Mouse (Mus musculus) cerebellum, adult 8-10 months (tissue): ENCODE measurements around the gene L1cam.
A peak's percentile ranks its signal among the peaks of the same experiment; 100 is the strongest.

Experiments used
- DNase-seq: peaks from one replicate; pipeline ENCODE4 v3.0.0; 2022

L1cam gene

DNA sequence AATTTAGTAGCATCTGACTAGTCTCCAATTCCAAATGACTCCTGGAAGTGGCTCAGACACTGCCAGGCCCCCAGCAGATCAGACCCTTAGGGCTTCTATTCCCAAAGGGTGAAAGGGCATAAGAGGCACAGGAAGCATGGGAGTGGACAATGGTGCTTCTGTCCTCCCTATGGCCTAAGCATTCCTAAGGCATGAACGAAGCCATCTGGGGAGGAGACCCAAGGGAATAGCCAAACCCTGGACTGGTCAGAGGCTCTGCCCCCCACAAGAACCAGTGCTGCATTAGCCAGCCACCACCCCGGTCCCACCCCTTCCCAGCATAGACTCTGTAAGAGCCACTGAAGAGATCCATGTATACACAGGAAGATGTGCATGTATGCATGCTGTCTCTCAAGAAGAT lies 20.0 kb downstream of the L1cam start:
- DNase-seq, result no peak

DNA sequence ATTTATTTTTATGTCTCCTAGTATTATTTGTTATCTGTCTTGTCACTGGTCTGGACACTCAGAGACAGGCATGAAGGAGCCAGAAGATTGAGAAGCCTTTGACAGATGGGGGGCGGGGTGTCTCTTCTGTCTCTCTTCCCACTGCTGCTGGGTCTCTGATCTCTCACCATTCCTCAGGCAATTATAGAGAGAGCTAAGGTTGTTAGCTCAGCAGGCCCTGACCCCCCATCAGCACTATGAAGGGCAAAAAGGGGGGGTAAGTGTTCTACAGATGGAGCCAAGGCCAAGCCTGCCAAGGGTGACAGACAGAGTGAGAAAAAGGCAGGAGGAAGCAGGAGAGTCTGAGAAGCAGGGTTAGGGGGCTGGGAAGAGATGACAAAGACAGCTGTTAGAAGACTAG lies 23.9 kb downstream of the L1cam start:
- DNase-seq, result no peak

DNA sequence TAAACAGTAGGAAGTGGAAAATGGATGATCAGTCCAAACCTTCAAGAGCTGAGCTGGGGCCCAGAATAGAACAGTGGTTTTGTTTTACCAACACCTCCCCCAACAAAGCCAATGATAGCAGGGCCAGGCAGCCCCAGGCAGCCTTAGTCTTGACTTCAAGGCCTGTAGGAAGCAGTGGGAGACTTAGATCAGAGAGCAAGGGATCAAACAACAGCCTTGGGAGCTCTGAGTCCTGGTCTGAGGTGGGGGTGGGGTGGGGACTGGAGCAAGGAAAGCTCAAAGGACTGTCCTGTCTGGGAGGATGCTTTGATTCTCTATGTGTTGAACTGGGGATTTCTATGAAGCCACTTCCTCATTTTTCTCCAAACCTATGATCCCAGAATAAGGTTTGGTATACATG lies 24.4 kb downstream of the L1cam start:
- no peak for DNase-seq

DNA sequence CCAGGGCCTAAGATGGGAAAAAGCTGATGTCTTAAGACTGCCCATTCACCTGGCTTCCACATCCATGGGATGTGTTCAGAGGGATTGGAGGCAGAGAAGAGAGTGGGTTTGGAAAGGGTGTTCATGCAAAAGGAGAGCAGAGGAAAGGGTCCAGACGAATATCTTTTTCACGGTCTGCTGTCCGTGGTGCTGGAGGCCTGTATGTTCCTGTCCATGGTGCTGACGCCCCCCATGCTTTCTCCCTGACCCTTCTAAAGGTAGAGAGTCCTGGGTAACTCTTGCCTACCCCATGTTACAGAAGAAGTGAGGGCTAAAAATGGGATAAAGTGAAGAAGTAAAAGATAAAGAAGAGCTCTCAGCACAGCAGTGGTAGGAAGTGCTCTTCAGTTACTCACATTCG lies 26.6 kb downstream of the L1cam start:
- DNase-seq, result no peak

DNA sequence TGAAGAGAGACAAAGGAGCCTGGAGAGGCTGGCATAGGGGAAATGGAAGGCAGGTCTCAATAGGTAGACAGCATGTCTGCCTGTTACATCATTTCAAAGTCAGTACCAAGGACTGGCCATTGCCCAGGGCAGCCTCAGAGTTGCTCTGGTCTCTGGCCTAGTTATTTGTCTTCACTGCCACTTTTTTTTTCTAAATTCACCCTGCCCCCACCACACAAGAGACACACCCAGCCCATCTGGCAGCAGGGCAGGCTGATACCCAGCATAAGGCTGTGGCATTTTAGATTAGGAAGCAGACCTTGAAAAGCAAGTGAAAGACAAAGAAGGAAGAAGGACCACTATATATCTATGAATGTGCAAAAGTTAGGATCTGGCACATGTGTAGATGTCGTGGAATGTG lies 28.1 kb downstream of the L1cam start:
- DNase-seq, result no peak

DNA sequence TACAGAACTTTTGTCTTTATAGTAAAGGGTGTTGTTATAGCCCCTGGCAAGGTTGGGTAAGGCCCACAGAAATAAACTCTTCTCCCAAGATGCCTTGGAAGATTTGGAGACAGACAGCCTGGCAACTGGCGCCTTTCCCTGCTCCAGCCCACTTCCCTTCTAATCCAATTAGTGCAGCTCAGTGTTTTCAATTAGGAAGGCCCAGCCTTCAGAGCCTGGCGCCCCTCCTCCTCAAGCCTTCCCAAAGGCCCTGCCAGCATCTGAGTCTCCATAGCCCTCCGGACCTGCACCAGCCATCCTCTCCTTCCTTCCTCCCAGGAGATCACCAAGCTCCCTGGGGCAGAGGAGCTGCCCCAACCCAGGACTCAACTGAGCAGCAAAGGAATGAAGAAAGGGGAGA lies 28.6 kb downstream of the L1cam start:
- DNase-seq, result no peak

DNA sequence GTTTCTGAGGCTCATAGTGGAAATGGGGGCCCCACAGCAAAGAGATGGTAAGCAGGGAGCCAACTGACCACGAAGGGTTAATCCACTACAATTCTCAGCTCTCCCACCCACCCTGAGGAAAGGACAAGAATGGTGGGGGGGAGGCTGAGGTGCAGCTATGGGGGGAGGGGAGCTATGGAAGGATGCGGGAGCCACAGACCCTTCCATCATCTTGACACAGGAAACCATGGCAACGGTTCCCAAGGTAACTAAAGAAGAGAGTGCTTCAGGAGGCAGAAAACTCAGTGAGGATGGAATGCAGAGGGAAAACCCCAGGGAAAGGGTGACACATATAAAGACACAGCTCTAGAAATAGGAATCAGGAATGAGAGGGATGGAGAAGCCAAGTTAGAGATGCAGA lies 31.2 kb downstream of the L1cam start:
- no peak for DNase-seq

DNA sequence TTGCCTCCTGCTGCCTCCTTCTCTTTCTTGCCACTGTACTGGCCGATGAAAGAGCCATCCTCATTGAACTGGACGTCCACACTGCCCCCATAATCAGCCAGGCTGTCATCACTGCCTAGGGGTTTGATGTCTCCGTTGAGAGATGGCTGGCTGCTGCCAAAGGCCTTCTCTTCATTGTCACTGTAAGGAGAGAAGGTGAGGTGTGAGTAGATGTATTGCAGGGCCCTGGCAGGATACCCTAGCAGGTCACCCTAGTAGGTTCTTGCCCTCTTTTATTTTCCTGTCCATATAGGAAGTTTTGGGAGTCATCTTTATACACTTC lies 40.9 kb downstream of the L1cam start:
- no peak for DNase-seq

DNA sequence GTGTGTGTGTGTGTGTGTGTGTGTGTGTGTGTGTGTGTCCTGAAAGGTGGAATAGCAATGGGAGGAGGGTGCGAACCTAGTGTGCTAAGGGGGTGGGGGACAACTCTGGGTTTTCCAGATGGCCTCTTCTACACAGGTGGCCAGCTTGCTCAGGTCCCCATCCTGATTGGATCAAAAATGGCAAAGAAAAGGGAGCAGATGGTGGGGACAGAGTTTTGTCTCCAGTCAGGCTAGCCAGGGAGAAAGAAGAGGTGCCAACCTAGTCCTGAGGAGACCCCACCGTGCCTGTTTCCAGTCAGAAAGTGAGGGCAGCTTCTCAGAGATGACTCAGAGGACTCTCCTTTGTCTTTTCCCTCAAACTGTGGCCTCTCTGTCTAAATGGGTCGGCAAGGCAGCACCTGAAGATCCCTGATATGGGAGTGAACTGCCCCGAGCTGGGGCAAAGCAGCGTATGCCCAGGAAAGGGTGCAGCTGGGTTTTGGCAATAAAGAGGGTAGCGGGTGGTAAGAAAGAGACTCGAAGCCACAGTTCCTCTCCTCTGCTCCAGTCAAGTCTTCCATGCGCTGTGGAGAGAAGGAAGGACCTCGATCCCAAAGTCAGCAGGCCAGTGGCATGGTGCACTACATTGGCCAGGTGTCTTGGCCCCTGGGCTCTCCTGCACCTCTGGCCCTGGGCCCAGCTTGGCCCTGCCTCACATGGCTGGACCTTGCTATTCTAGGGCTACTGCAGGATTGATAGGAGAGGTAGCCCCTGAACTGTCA lies 41.4 kb downstream of the L1cam start:
- DNase-seq, result peak; percentile 52

DNA sequence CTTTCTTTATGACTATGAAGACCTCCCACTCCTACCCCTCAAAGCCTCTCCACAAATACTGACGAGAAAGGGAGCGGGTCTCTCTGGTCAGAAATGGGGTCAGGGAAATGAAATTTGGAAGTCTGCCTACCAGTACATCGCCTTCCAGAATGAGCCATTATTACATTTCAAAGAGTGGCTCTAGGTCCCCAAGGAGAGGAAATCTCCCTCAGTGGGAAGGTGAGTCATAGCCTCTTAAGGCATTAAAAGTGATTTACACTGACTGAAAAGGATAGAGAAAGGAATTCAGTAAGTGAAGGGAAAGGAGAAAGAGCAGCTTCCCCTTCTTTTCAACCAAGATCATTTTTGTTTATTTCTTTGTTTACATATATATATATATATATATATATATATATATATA lies 59.2 kb downstream of the L1cam start:
- no peak for DNase-seq

DNA sequence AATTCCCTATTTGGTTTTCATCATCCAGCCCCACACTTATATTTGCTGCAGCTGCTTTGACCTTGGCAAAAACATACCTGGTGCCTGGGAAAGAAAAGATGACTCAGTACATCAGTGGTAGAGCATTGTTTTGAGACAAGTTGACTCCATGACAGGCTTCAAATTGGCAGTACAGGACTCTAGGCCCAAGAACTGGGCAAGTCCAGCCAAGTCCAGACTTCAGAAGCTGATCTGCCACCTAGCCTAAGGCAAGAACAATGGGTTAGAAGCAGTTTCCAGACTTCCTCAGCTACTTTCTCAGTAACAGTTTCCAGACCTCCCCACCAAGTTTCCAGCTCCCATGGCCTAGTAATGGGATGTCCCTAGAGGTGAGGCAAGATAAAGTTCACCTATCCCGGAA lies 60.2 kb downstream of the L1cam start:
- DNase-seq, result no peak

DNA sequence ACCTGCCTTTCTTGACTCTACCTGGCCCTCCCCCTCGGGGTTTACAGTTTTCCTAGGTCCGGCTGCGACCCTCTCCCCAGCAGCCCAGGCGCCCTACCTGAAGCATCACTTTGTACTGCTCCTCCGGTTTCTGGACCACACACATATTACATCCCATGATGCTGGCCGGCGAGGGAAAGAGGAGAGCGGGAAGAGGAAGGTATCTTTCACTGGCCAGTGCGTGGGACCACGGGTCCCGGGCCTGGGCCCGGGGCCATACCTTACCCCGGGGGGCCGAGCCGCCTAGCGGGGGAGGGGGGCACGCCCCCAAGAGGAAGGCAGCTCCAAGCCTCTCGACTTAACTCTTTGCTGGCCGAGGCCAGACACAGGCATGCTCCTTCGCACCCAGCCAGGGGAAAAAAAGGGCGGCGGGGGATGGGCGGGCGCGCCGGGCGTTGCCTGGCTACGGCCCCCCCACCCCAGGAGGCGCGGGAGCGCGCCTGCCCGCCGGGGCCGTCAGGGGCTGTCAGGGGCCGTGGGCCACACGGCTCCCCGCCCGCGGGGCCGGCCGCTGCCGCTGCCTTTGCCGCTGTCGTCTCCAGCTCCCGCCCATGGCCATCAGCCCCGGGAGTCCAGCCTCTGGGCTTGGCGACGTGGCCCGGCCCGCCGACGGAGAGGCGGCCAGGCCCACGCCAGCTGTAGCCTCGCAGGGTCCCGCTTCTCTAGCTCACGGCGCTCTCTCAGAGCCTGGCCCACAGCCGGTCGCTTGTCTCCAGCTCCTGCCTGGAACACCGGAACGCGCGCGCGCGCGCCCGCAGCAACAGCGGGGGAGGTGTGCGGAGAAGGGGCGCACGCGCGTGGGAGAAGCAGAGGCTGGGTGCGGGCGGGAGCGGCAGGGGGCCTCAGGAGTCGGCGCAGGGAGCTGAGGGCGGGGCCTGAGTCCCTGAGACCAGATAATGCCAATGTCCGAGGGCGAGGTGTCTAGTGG lies 71.4 kb downstream of the L1cam start, which contains the start of gene Pdzd4:
Gene Pdzd4, minus strand, starts transcription at position 785 of the 967 bp plus-strand sequence.
- peak; percentile 65 for DNase-seq

DNA sequence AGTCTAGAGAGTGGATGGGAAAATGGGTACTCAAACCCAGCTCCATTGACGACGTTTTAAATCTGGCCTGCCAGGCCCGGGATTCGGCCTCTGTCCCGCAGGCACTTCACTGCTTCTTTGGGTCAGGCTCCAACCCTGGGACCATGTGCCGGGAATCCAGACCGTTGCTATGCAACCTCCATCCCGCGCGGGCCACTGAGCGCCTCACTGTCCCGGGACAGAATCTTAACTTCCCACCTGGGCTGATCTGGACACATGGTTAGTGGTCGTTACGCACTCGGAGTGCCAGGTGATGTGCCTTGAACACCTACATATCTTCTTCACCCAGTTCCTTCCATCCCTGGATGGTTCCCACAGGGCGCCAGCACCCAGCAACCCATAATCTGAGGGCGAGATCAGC lies 72.2 kb downstream of the L1cam start:
- DNase-seq, result peak; percentile 20

DNA sequence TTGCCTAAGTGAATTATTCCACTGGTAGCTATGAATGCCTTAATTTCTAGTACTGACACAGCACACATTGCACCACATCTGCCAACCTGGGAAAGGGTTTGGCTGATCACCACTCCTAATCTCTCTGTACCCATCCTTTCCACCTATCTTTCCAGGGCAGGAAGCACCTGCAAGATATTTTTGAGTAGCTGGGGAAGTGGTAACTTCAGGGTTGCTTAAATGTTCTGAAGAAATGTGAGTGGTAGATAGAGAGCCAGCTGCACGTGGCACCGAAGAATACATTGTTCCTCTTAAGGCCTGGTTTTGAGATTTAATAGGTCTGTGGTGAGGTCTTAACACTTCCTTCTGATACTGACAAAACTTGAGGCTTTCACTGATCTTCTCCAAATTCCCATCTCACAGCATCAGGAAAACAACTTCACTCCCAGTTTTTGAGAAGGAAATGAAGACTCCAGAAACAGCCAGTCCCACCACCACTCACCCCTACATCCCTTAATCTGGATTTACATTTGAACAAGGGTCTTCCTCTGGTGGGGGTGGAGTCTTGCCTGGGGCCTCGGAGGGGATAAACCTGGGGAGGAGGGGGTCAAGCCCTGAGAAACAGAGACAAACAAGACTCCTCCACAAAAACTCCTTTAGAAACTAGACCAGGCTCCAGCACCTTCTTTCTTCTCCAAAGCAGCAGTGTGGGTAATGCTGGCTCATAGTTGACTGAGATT lies 79.2 kb downstream of the L1cam start:
- DNase-seq, result no peak

DNA sequence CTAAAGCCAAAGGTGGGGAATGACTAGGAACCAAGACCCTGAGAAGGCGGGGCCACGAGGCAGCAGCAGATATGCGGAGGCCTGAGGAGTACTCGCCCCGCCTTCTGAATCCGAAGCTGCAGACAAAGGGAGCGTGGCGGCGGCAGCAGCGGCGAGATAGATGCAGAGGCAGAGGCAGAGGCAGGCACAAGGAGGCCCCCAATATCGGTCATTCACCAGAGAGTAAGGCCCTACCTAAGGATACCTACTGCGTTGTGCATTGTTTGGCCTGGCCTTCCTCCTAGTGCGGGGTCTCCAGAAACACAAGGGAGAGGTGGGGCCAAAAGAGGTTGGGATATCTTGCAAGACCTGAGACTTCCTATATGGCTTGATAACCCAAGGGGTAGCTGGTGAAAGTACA lies 80.8 kb downstream of the L1cam start:
- DNase-seq, result no peak

DNA sequence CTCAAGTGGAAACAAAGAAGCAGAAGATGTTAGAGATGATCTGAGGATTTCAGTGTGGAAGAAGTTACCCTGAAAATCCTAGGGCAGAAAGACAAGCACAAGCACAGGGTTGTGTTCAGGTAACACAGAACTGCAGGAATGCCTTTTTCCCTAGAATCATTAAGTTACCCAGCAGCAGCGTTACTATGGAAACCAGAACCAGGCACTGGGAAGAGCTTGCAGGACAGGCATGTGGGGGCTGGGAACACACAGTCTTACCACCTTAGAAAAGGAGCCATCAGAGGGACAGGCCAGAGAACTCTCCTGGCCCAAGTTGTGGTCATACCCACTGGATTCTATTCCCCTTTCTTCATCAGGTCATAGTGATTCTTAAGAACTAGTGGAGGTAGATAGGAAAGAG lies 90.1 kb downstream of the L1cam start:
- DNase-seq, result no peak
